Mouse (Mus musculus) lung, postnatal 0 days (tissue): ENCODE results near the gene Cfi.

Experiments used
- CTCF ChIP-seq: IDR thresholded peaks from 2 replicates; pipeline ENCODE4 v1.5.1; 2016; ENCODE audit warnings: antibody characterized with exemption, mild to moderate bottlenecking
- EP300 ChIP-seq: IDR thresholded peaks from 2 replicates; pipeline ENCODE4 v1.6.1; 2016; ENCODE audit warnings: antibody characterized with exemption, mild to moderate bottlenecking, control low read depth

- TF ChIP-seq EP300, result no peak
- no peak for TF ChIP-seq CTCF
These were observed 43.6 kb downstream of the Cfi start for GRCm38 (mm10) chr3:129879131-129879757.
